Mouse (Mus musculus): Measurements from ENCODE around the gene Sgcd.
A peak's percentile ranks its signal among the peaks of the same experiment; 100 is the strongest.

Gene Sgcd

DNA sequence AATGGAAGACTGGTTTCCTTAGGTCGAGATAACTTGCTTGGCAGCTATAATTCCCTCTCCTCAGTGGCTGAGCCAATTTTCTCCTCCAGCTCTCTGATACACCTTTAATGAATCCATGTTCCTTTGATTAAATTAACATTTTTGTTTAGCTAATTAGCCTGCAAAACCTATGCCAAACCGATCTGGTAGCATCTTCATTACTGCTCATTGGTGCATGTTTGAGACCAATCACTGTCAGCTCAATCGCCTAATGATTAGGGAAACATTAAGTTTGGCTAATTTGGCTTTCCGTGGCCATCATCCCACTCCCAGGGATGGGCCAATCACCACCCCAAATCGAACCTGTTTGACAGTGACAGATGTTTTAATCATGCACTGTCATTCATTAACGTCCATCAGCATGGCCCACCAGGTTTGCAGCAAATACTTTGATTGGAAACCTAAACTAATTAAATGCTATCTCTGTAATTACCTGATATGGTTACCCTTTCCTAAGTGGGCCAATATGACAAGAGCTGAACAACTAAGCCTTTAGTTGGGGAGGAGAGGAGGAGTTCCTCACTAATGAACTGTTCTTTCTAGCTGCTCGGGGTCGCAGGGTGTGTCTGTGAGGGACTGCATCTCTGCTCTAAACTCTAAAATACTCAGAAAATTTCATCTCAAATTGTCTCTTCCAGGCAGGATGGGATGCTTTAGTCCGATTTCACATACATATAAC, 724.3 kb downstream of the Sgcd start:
- peak; percentile 50 for DNase-seq

DNA sequence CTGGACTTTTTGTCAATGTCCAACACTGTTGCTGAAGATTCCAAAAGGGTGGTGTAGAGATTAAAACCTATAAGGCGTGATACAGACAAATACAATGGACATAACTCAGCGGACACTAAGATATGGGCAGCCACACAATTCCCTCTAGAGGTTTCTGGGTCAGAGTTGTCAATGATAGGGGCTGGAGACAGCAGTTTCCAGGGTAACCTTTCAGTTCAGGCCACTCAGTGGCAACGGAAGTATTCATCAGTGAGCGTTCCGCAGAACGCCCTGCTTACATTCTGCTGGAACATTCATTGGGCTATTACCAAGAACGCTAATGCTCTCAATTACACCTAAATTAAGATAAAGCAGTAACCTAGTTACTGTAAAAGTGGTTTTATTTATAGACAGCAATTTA, 738.5 kb downstream of the Sgcd start:
- DNase-seq = peak; percentile 81

- DNase-seq = no peak
Observed at GRCm38 (mm10) chr11:47248345-47248893, 740.4 kb downstream of the Sgcd start.

- no peak for DNase-seq
Observed at GRCm38 (mm10) chr11:47247703-47248344, 740.9 kb downstream of the Sgcd start.

- DNase-seq = no peak
Observed at GRCm38 (mm10) chr11:47242401-47242800, 746.4 kb downstream of the Sgcd start.

DNA sequence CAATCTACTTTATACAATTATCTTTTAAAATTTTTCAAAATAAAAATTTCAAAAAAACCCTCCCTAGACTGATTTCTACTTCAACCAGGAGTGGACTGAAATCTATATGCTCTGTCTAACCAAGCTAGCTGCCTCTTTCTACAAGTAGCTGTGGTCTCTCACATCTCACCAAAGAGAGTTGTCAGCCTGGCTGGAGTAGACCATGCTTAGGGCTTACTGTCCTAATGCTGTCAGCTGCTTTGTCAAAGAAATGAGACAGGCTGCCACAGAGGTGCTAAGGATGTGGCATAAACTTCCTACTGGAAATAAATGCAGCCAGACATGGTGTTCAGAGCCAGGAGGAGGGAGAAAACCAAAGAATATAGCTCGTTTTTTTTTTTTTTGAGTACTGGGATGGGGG, 760.5 kb downstream of the Sgcd start:
- no peak for DNase-seq

- DNase-seq = no peak
Observed at GRCm38 (mm10) chr11:47224148-47224547, 764.6 kb downstream of the Sgcd start.

DNA sequence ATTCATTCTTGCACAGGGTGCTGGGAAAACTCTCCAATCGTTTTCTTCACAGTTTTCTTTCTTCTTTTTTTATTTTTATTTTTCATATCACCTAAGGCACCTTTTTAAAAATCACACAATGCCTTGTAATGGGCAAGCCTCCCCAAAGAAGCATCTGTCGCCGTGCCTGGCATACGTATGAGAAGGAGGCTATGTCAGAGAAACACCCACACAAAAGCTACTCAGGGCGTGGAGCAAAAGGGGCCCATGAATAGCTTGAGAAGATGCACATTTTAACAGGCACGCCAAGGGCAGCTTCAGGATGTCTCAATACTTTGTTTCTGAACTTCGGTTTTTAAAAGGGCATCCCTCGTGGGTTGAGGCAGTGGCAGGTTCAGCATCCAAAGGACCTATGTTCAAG, 777.2 kb downstream of the Sgcd start:
- DNase-seq = no peak

- DNase-seq = no peak
Observed at GRCm38 (mm10) chr11:47206461-47206860, 782.3 kb downstream of the Sgcd start.

- no peak for DNase-seq
Observed at GRCm38 (mm10) chr11:47199106-47199505, 789.7 kb downstream of the Sgcd start.

DNA sequence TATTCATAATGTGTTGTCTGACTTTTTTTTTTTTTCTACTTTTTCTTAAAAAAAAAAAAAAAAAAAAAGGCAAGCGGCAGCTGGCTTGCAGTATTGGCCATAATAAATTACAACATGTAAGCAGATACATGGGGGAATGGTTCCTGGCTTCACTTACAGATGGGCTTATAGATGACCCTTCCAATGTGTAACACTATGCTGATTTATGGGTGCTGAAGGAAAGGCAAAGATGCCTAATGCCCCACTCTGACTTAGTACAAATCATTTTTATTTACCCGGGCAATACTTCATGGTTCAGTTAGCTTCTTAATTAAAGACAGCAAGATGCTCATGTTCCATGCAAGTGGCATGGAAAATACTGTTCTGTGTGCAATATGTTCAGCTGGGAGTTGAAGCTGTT, 800.2 kb downstream of the Sgcd start:
- no peak for DNase-seq

DNA sequence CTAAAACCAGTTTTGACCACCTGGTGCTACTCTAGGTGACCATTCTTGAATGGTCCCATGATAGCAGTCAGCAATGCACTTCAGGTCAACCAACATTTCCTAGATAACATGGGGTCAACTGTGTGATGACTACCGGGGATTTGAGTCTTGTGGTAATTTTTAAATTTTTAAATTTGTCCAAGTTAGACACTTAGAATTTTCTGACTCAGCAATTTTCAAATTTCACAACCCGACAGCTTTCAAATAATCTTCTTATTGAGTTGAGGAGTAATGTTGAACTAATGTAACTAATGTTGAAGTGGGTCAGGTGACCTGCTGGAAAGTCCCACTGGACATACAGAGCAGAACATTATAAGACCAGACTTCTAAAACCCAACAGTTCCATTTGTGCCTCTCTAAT, 813.8 kb downstream of the Sgcd start:
- DNase-seq = no peak

GRCm38 (mm10) chr11:47170926-47171625, 817.7 kb downstream of the Sgcd start:
- no peak for DNase-seq

- no peak for DNase-seq
Observed at GRCm38 (mm10) chr11:47167376-47167775, 821.4 kb downstream of the Sgcd start.

DNA sequence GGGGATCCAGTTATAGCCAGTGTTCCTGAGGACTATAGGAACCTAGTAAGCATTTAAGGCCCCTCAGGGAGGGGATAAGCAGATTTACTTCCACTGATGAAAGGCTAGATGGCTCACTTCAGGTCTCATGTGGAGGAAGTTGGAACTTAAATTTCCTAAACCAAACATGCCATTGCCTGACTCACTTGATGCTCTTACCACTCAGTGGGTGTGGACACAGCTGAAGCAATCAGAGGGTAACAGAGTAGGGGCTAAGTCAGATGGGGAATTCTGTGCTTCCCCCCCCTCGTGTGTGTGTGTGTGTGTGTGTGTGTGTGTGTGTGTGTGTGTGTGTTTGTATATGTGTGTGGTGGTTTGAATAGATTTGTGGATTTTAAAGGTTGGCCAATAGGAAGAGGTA, 830.7 kb downstream of the Sgcd start:
- DNase-seq = no peak

DNA sequence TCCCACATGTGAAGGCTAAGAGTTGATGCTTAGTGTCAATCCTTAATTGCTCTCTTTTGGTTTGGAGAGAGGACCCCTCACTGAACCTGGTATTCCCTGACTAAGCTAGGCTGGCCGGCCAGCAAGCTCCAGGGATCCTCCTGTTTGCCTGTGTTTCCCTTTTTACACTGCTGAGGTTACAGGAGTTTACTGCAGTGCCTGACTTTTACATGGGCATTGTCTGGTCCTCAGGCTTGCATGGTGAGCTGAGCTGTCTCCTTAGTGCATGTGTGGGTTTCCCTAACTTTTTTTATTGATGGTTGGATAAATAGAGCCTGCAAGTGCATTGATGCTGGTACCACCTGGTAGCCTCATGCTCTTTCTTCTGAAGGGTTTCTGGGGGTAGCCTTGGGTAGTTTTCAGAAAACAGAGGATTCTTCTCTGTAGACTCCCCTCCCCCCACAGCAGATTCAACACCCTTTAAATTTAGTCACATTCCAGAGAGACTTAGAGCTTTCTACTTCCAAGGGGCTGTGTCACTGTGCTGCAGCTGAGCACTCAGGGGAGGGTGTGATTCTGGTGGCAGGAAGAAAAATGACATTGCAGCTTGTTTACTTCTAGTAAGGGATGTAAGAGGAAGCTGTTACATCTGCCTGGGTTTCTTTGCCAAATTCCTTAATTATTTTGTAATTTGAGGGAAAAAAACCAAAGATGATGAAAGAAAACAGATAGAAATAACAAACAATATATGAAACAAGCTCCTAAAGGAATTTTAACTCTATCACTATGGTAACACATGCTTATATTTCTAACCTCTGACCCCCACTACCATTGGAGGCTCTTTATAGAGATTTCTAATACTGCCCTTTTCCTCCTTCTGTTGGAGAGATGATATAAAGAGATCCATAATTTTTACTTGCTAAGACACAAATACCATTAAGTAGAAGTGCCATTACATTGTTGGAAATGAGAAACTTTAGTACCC, 831.8 kb downstream of the Sgcd start:
- DNase-seq = no peak

DNA sequence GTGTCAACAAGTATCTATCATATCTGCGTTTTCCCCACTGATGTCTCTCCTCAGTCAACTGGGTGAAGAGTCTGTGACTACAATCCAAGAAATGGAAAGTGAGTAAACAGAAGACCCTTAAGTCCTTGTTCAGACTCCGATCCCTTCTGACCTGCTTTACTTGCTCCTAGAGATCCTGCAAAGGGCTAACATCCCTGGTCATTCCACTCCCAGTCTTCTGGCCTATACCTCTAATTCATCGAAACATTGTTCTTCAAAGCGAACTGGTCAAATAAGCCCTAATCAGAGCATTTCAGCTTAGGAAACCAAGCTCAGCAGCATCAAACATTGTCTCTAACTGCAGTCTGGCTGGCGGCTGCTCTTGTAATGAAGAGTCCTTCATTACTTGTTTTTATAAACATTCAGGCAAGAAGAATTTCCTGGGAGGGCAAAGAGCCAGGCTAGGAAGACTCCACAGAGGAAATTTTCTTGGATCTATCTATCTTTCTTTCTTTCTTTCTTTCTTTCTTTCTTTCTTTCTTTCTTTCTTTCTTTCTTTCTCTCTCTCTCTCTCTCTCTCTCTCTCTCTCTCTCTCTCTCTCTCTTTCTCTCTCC, 833.8 kb downstream of the Sgcd start:
- no peak for DNase-seq

DNA sequence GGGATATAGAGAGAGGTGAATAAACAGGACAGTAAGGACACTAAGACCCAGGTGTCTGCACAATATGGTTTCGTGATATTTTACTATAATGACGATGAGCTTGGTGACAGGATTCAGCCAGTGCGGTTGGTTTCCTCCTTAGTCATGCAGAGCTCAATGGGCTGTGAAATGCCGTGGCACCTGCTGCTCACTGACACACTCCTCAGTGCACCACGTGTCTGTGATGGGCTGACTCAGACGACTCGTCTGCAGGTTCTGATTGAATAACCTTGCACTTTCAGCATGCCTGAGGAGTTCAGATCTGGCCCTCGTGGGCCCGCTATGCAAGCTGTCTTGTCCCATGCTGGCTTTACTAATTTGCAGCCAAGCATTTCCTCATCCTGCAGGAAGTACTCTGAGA, 839.2 kb downstream of the Sgcd start:
- peak; percentile 16 for DNase-seq

DNA sequence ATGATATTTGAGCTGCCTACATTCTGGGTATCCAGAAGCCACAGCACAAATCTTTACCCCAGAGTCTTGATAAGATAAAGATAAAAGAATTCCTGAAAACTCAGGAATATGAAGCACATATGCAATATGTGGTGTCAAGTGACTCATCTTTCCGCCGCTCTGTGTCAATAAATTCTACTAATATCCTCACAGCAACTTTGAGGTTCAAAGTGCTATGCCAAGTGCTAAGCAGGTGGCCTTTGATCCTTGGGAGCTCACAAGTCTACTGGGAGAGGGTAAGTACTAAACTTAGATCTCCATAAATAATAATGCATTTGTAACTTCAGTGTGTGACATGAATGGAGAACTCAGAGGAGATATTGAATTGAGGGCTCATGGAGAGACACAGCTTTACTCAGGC, 848.9 kb downstream of the Sgcd start:
- DNase-seq = no peak

GRCm38 (mm10) chr11:47139271-47139670, 849.5 kb downstream of the Sgcd start:
- DNase-seq = no peak

DNA sequence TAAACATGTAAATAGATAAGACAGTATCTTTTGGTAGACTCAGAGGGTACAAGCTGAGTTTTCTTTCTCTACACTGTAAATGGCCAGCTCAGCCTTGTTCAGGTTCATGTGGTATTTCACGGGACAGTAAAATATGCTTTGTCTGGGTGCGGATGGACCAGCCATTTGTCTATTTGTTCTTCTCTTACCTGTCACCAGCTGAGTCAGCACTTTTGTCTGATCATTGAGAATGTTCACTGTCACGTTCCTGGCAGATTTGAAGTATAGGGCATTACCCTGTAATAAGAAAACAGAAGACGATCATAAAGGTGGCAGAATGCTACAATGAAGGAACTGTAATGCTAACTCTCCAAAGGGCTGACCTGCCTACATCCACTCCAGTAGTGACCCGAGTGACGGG, 856.4 kb downstream of the Sgcd start:
- no peak for DNase-seq

GRCm38 (mm10) chr11:47130432-47130831, 858.3 kb downstream of the Sgcd start:
- DNase-seq = no peak

All from retina, postnatal 1 day (tissue).